Mouse (Mus musculus): ENCODE results near the gene Ggn. TPM values are rescaled to one million over a fixed set of nuclear protein-coding genes. Genes with fewer than 3 reads are reported as not detected.

Ggn gene
- polyA plus RNA-seq, 1 experiment: 0.74 TPM

- H3K27me3 ChIP-seq (ENCODE audit: control insufficient read depth, insufficient read depth, low read length): no peaks in the 10 kb centered on the region
- H3K4me3 ChIP-seq (ENCODE audit: low read depth, low read length): no peak overlapping the region
- peaks cover 20% of the 10 kb centered on the region for H3K4me1 ChIP-seq (ENCODE audit: control insufficient read depth, insufficient read depth, insufficient read length, low read length)
- TF ChIP-seq CTCF (IDR thresholded peaks at IDR 0.05; ENCODE audit: extremely low read depth, insufficient read length, insufficient replicate concordance, low read depth, low read length): no peak
- 0 out of 2 replicates have a peak, but pooled peaks cover 1% of the 10 kb centered on the region for H3K36me3 ChIP-seq (ENCODE audit: control insufficient read depth, insufficient read depth, low read length)
- H3K27ac ChIP-seq (ENCODE audit: insufficient read depth, low read depth, low read length): no peak overlapping the region
- 71% methylated on average over 15 of the region's 15 CpGs for WGBS
These were observed 21.2 kb upstream of the Ggn start for GRCm38 (mm10) chr7:29148771-29149170.

GRCm38 (mm10) chr7:29151486-29151885 is 18.5 kb upstream of the Ggn start:
- 68% methylated on average over 10 of the region's 10 CpGs for WGBS
- Histone ChIP-seq H3K36me3 (ENCODE audit: control insufficient read depth, insufficient read depth, low read length) (peaks cover 13% of the 10 kb centered on the region), H3K4me1 (ENCODE audit: control insufficient read depth, insufficient read depth, insufficient read length, low read length) (peaks cover 21% of the 10 kb centered on the region), H3K27ac (ENCODE audit: insufficient read depth, low read depth, low read length) (no peak overlapping the region), H3K4me3 (ENCODE audit: low read depth, low read length) (no peak overlapping the region), H3K27me3 (ENCODE audit: control insufficient read depth, insufficient read depth, low read length) (no peaks in the 10 kb centered on the region)
- TF ChIP-seq POLR2A (IDR thresholded peaks at IDR 0.05; ENCODE audit: low read depth, low read length): no peak
- TF ChIP-seq CTCF (IDR thresholded peaks at IDR 0.05; ENCODE audit: extremely low read depth, insufficient read length, insufficient replicate concordance, low read depth, low read length): no peak

GRCm38 (mm10) chr7:29154018-29154720 is 15.8 kb upstream of the Ggn start:
- Histone ChIP-seq H3K27me3 (ENCODE audit: control insufficient read depth, insufficient read depth, low read length) (no peaks in the 10 kb centered on the region), H3K36me3 (ENCODE audit: control insufficient read depth, insufficient read depth, low read length) (peaks cover 13% of the 10 kb centered on the region), H3K27ac (ENCODE audit: insufficient read depth, low read depth, low read length) (no peak overlapping the region), H3K4me1 (ENCODE audit: control insufficient read depth, insufficient read depth, insufficient read length, low read length) (peaks cover 7% of the 10 kb centered on the region), H3K4me3 (ENCODE audit: low read depth, low read length) (no peak overlapping the region)
- TF ChIP-seq POLR2A (IDR thresholded peaks at IDR 0.05; ENCODE audit: low read depth, low read length) (no peak), CTCF (IDR thresholded peaks at IDR 0.05; ENCODE audit: extremely low read depth, insufficient read length, insufficient replicate concordance, low read depth, low read length) (no peak)
- 97% methylated on average over 14 of the region's 14 CpGs for WGBS

- no peaks in the 10 kb centered on the region for H3K27me3 ChIP-seq (ENCODE audit: control insufficient read depth, insufficient read depth, low read length)
- H3K4me3 ChIP-seq (ENCODE audit: low read depth, low read length): peak overlapping the region; percentile 74
- TF ChIP-seq POLR2A (IDR thresholded peaks at IDR 0.05; ENCODE audit: low read depth, low read length): peak; percentile 93
- TF ChIP-seq CTCF (IDR thresholded peaks at IDR 0.05; ENCODE audit: extremely low read depth, insufficient read length, insufficient replicate concordance, low read depth, low read length): no peak
- H3K36me3 ChIP-seq (ENCODE audit: control insufficient read depth, insufficient read depth, low read length): peaks cover 13% of the 10 kb centered on the region
- H3K4me1 ChIP-seq (ENCODE audit: control insufficient read depth, insufficient read depth, insufficient read length, low read length): peaks cover 7% of the 10 kb centered on the region; the same call in 1 of the 2 replicates
- peak overlapping the region; percentile 91 for H3K27ac ChIP-seq (ENCODE audit: insufficient read depth, low read depth, low read length)
- 9% methylated on average over 37 of the region's 37 CpGs for WGBS
These were observed 14.7 kb upstream of the Ggn start for GRCm38 (mm10) chr7:29155196-29155837.

GRCm38 (mm10) chr7:29155838-29156782 is 13.9 kb upstream of the Ggn start, which contains the start of gene Fam98c:
TSS of gene Fam98c (minus strand) at chr7:29156234.
- peaks cover 7% of the 10 kb centered on the region; the same call in 1 of the 2 replicates for H3K4me1 ChIP-seq (ENCODE audit: control insufficient read depth, insufficient read depth, insufficient read length, low read length)
- peak within 1 kb of the TSS; percentile 74 for H3K4me3 ChIP-seq (ENCODE audit: low read depth, low read length)
- H3K27me3 ChIP-seq (ENCODE audit: control insufficient read depth, insufficient read depth, low read length): no peaks in the 10 kb centered on the region
- peaks cover 13% of the 10 kb centered on the region for H3K36me3 ChIP-seq (ENCODE audit: control insufficient read depth, insufficient read depth, low read length)
- TF ChIP-seq CTCF (IDR thresholded peaks at IDR 0.05; ENCODE audit: extremely low read depth, insufficient read length, insufficient replicate concordance, low read depth, low read length) (0 out of 2 replicates have a peak, but pooled peaks have one; percentile 11), POLR2A (IDR thresholded peaks at IDR 0.05; ENCODE audit: low read depth, low read length) (peak; percentile 49)
- peak within 1 kb of the TSS; percentile 97 for H3K27ac ChIP-seq (ENCODE audit: insufficient read depth, low read depth, low read length)
- WGBS: 1% methylated on average over 68 of the region's 68 CpGs

- TF ChIP-seq CTCF (IDR thresholded peaks at IDR 0.05; ENCODE audit: extremely low read depth, insufficient read length, insufficient replicate concordance, low read depth, low read length) (no peak), POLR2A (IDR thresholded peaks at IDR 0.05; ENCODE audit: low read depth, low read length) (no peak)
- Histone ChIP-seq H3K4me3 (ENCODE audit: low read depth, low read length) (no peak overlapping the region), H3K27me3 (ENCODE audit: control insufficient read depth, insufficient read depth, low read length) (no peaks in the 10 kb centered on the region), H3K27ac (ENCODE audit: insufficient read depth, low read depth, low read length) (no peak overlapping the region), H3K4me1 (ENCODE audit: control insufficient read depth, insufficient read depth, insufficient read length, low read length) (peaks cover 13% of the 10 kb centered on the region), H3K36me3 (ENCODE audit: control insufficient read depth, insufficient read depth, low read length) (peaks cover 13% of the 10 kb centered on the region)
- 57% methylated on average over 5 of the region's 5 CpGs for WGBS
These were observed 11.7 kb upstream of the Ggn start for GRCm38 (mm10) chr7:29158264-29158663.
